Mouse (Mus musculus): ENCODE measurements around the gene Qpctl. TPM values are rescaled to one million over a fixed set of nuclear protein-coding genes. Genes with fewer than 3 reads are reported as not detected.

Qpctl gene
- total RNA-seq, 2 experiments from 2014 or later: 15.0 to 17.0 TPM

DNA sequence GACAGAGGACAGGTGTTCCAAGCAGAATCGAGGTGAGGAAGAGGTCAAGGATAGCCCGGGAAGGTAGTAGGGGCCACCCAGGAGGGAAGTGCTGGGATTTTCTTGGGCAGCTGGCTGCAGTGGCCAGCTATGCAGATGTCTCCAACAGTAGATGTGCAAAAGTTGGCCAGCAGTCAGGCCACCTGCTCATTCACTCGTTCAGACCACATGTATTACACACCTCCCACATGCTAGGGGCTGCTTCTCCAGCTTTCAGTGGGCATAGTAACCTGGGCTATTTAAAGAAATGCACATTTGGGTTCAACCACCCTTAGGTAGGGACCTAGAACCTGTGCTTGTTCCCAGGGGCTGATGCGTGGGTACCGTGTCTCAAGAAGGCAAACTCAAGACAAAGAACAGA lies 21.3 kb downstream of the Qpctl start:
- DNase-seq (ENCODE audit: low spot score in 2 of 2): no peak

DNA sequence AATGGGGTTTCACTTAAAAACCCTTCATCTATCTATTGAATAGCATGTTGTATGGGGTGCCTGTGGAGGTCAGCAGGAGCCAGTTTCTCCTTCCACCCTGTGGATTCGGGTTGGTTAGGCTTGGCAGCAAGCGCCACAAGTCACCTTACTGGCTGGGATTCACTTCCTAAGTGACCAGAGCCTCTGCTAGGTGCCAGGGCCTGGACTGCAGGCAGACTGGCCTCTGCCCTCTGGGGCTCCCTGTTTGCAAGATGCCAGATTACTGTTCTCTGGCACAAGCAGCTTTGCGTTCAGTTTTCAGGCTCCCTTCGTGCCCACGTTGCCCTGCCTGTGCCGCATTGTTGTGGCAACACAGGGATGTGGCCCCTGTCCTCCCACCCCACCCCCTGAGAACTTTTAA lies 24.4 kb downstream of the Qpctl start:
- no peak for DNase-seq (ENCODE audit: low spot score in 2 of 2)

GRCm38 (mm10) chr7:19121686-19122085 lies 27.4 kb downstream of the Qpctl start:
- DNase-seq (ENCODE audit: low spot score in 2 of 2): no peak

GRCm38 (mm10) chr7:19119631-19120429 lies 29.3 kb downstream of the Qpctl start, which contains the start of gene Fbxo46:
TSS of gene Fbxo46 (plus strand) at chr7:19119859.
- peak; percentile 90 to 94 for DNase-seq (ENCODE audit: low spot score in 2 of 2)

- no peak for DNase-seq (ENCODE audit: low spot score in 2 of 2)
These were observed 30.0 kb downstream of the Qpctl start for GRCm38 (mm10) chr7:19119083-19119482.

DNA sequence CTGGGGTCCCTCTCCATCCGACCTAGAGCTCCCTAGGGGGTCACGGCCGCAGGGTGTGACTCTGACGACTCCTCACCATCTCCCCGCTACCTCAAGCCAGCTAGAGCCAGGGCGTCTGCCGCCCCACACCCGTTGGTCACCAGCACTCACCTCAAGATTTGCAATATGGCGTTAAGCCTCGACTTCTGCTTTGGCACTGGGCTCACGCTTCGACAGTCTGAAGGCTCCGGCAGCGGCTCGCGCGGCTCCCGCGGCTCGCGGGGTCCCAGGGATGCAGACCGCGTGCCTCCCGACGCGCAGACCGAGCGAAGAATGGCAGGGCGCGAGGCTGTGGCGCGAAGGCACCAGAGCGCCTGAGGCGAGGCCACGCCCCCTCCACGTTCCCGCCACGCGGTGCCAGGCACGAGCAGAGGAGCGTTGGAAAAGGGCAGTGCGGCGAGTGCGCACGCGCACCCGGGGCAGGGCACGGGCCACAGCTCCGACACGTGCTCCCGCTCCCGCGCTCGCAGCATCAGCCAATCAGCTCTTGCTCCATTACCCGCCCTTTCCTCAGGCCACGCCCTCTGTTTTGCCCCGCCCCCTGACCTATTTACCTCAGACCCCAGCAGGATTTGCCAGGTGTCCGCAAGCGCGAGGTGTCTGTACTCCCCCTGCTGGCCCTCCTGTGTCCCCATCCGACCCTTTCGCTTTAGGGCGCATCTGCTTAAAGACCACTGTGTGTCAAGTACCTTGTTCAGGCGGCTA lies 30.9 kb downstream of the Qpctl start, which contains the start of gene Gm4969:
Gene Gm4969 (minus strand): TSS at position 341 of the 744 bp plus-strand sequence.
- peak; percentile 34 to 37 for DNase-seq (ENCODE audit: low spot score in 2 of 2)

- no peak for DNase-seq (ENCODE audit: low spot score in 2 of 2)
These were observed 39.5 kb downstream of the Qpctl start for GRCm38 (mm10) chr7:19109565-19109964.

GRCm38 (mm10) chr7:19107436-19107835 lies 41.7 kb downstream of the Qpctl start:
- DNase-seq (ENCODE audit: low spot score in 2 of 2): no peak

GRCm38 (mm10) chr7:19104486-19104885 lies 44.6 kb downstream of the Qpctl start:
- DNase-seq (ENCODE audit: low spot score in 2 of 2): no peak

GRCm38 (mm10) chr7:19103741-19104140 lies 45.4 kb downstream of the Qpctl start:
- no peak for DNase-seq (ENCODE audit: low spot score in 2 of 2)

GRCm38 (mm10) chr7:19100290-19100689 lies 48.8 kb downstream of the Qpctl start:
- DNase-seq (ENCODE audit: low spot score in 2 of 2): no peak

- no peak for DNase-seq (ENCODE audit: low spot score in 2 of 2)
These were observed 50.3 kb downstream of the Qpctl start for GRCm38 (mm10) chr7:19098811-19099210.

DNA sequence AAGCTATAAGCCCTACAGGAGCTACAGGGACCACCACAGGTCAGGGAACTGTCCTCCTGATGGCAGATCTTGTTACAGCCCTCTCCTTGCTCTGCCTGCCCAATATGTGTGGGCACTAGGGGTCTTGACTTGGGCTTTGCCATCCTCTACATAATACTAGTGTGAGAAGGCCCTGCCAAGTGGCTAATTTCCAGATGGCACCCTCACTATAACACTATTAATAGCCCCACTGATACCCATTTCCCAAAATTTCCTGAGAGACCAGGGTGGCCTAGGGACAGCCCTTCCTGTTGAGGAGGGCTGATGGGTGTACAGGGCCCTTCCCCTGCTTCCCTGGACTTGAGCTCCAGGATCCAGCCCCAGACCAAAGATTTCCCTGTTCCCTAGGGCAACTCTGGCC lies 51.2 kb downstream of the Qpctl start:
- DNase-seq (ENCODE audit: low spot score in 2 of 2): no peak

GRCm38 (mm10) chr7:19097217-19097616 lies 51.9 kb downstream of the Qpctl start:
- DNase-seq (ENCODE audit: low spot score in 2 of 2): no peak

DNA sequence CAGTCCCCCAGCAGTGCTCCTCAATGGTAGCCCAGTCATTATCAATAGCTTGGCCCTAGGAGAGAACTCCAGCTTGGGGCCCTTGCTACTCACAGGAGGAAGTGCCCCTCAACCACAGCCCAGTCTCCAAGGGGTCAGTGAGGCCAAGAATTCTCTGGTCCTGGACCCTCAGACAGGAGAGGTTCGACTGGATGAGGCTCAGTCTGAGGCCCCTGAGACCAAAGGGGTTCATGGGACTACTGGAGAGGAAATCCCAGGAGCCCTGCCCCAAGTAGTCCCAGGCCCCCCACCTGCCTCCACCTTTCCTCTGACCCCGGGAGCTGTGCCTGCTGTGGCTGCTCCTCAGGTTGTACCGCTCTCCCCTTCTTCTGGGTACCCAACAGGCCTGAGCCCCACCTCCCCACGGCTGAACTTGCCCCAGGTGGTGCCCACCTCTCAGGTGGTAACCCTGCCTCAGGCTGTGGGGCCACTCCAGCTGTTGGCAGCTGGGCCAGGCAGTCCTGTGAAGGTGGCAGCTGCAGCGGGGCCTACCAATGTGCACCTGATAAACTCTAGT lies 52.6 kb downstream of the Qpctl start:
- DNase-seq (ENCODE audit: low spot score in 2 of 2): no peak

GRCm38 (mm10) chr7:19095751-19096110 lies 53.4 kb downstream of the Qpctl start:
- no peak for DNase-seq (ENCODE audit: low spot score in 2 of 2)

DNA sequence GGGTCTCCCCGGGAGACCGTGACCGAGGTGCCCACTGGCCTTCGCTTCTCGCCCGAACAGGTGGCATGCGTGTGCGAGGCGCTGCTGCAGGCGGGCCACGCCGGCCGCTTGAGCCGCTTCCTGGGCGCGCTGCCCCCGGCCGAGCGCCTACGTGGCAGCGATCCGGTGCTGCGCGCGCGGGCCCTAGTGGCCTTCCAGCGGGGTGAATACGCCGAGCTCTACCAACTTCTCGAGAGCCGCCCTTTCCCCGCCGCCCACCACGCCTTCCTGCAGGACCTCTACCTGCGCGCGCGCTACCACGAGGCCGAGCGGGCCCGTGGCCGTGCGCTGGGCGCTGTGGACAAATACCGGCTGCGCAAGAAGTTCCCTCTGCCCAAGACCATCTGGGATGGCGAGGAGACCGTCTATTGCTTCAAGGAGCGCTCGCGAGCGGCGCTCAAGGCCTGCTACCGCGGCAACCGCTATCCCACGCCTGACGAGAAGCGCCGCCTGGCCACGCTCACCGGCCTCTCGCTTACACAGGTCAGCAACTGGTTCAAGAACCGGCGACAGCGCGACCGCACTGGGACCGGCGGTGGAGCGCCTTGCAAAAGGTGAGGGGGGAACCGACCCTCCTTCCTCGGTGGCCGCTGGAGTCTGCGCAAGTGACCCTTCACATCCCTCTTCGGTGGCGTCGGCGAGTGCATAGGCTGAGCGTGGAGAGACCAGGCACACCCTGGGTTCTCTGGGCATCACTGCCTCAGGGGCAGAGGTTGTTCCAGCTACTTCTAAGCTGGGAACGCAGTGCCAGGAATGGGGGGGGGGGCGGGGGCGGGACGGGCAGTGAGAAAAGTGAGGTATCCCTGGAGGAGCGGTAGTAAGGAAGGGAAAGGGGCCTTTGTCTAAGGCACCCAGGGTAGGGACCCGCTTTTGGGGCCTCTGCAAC lies 54.0 kb downstream of the Qpctl start:
- DNase-seq (ENCODE audit: low spot score in 2 of 2): peak in 1 of 2 experiments; percentile 43

DNA sequence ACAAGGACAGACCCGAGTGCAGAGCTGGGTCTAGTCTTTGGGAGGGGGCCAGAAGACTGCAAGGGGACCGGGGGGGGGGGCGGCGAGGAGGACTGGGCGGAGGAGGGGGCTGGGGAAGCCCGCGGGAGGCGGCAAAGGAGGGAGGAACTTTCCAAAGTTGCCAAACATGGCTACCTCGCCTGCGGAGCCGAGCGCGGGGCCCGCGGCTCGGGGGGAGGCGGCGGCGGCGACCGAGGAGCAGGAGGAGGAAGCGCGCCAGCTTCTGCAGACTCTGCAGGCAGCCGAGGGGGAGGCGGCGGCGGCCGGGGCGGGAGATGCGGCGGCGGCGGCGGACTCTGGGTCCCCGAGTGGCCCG lies 54.6 kb downstream of the Qpctl start, which contains the start of gene Six5:
Gene Six5 (plus strand): TSS at position 124 of the 355 bp plus-strand sequence.
- peak in 1 of 2 experiments; percentile 47 for DNase-seq (ENCODE audit: low spot score in 2 of 2)

- DNase-seq (ENCODE audit: low spot score in 2 of 2): peak; percentile 70 to 81
These were observed 55.3 kb downstream of the Qpctl start for GRCm38 (mm10) chr7:19093537-19094385.

DNA sequence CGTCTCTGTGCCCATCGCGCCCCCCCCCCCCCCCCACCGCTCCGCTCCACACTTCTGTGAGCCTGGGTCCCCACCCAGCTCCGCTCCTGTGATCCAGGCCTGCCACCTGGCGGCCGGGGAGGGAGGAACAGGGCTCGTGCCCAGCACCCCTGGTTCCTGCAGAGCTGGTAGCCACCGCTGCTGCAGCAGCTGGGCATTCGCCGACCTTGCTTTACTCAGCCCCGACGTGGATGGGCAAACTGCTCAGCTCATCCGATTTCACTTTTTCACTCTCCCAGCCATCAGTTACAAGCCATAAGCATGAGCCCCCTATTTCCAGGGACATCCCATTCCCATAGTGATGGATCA lies 55.9 kb downstream of the Qpctl start:
- peak; percentile 71 to 73 for DNase-seq (ENCODE audit: low spot score in 2 of 2)
